Mouse (Mus musculus) lung, adult 2 months (tissue): ENCODE measurements around the gene Gstm5. TPM values are rescaled to one million over a fixed set of nuclear protein-coding genes. Genes with fewer than 3 reads are reported as not detected.
"Not testable (repeated sequence)": the region's sequence is repeated elsewhere in the genome, so short reads cannot be mapped to it uniquely, and the experiment has no call there.

Experiments used
- DNase-seq: peaks from one replicate; pipeline ENCODE4 v3.0.0; 2022
- H3K4me1 ChIP-seq: fragments of 200-500 bp; 2 replicates; pipeline ENCODE4 v1.6.1; 2011; ENCODE audit warnings: low read length; ENCODE audit not compliant: control insufficient read depth, insufficient read depth
- H3K4me3 ChIP-seq: fragments of 200-500 bp; replicated peaks from 2 replicates; pipeline ENCODE3; 2011; ENCODE audit warnings: low read depth, mild to moderate bottlenecking, control low read depth, low read length; ENCODE audit errors: extremely low read depth
- CTCF ChIP-seq: fragments of 200-500 bp; IDR thresholded peaks from 2 replicates; pipeline ENCODE4 v1.5.1; 2011; ENCODE audit warnings: mild to moderate bottlenecking, low read length, control low read depth; ENCODE audit not compliant: insufficient read depth
- POLR2A ChIP-seq: fragments of 200-500 bp; IDR thresholded peaks from 2 replicates; pipeline ENCODE4 v1.6.1; 2011; ENCODE audit warnings: low read depth, mild to moderate bottlenecking, control low read depth, low read length, borderline replicate concordance; ENCODE audit errors: extremely low read depth
- WGBS: fragments of 180-500 bp; shearing (Covaris S2); methylation state at CpG from one replicate; pipeline ENCODE4 v1.1.7; 2018; 5-methylcytosine and 5-hydroxymethylcytosine counted together
- polyA plus RNA-seq: library from polyadenylated mRNA; depleted of rRNA; stranded (reverse); fragments of >200 nt; gene quantifications from 2 replicates; pipeline ENCODE4 v1.2.3, GENCODE M21; 2012

The Gstm5 gene
- polyA plus RNA-seq, 1 experiment, result 15.3 TPM

DNA sequence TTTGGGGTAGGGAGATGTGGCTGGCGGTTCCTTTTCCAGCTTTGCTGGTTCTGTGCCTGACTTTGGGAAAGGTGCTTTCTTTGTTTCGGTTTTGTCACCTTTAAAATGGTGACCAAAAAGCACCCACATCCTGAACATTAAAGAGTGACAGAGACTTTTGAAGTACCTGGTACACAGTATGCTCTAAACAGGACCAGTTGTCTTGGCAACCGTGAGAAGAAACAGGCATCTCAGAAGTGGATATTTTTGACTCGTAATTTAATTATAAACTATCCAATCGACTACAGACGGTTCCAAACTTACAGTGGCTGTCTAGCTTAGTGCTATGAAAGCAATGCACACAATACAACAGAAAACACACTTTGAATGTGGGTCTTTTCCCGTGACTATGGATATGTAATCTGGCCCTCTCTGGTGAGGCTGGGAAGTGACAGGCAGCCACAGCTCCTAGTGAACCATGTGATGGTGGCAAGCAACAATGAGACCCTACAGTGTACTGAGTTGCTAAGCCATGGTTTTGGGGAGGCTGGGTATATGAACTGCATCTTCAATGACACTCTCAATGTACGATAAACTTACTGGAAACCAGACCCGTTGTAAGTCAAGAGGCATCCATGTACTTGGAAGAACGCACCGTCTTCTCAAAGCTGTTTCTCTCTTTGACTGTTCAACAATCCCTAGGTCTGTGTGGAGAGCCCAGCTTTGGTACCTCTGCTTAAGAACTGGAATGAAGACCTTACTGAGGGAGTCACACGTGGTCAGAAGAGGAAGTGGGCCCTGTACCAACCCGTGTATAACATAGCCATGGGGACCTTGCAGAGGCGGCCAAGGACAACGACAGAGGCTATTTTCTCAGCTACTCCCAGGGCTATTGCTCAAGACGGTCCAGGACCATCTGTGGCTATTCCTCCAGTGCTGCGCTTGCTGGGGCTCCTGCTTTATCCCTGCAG, 42.1 kb upstream of the Gstm5 start:
- TF ChIP-seq POLR2A (no peak), CTCF (no peak)
- Histone ChIP-seq H3K4me3 (no peak overlapping the region), H3K4me1 (peaks cover 2% of the 10 kb centered on the region; the same call in 1 of the 2 replicates)
- 76% methylated on average over 17 of the region's 17 CpGs for WGBS
- DNase-seq, result no peak

DNA sequence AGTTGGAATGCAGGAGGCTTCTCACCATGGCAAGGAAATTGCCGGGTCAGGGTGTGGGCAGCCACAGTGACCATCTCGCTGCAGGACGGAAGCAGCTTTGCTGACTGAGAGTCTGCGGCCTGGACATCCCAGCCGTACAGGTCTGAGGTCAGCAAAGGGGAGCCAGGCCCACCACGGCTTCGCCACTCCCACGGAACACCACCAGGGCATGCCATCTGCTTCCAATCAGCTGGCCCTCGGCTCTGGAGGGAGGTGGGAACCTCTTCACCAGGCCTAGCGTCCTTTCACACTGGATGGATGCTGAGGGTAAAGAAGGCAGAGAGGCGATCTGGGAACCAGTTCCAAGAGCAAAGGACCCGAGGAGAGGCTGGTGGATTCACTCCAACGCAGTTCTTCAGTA, 40.3 kb upstream of the Gstm5 start:
- Histone ChIP-seq H3K4me1 (no peaks in the 10 kb centered on the region; the same call in 1 of the 2 replicates), H3K4me3 (no peak overlapping the region)
- 87% methylated on average over 13 of the region's 13 CpGs for WGBS
- no peak for DNase-seq
- no peak for TF ChIP-seq CTCF
- no peak for TF ChIP-seq POLR2A

GRCm38 (mm10) chr3:107857646-107858045, 38.0 kb upstream of the Gstm5 start:
- Histone ChIP-seq H3K4me1 (peaks cover 5% of the 10 kb centered on the region), H3K4me3 (no peak overlapping the region)
- WGBS, result 49% methylated on average over 6 of the region's 6 CpGs
- TF ChIP-seq CTCF (no peak), POLR2A (no peak)
- no peak for DNase-seq

DNA sequence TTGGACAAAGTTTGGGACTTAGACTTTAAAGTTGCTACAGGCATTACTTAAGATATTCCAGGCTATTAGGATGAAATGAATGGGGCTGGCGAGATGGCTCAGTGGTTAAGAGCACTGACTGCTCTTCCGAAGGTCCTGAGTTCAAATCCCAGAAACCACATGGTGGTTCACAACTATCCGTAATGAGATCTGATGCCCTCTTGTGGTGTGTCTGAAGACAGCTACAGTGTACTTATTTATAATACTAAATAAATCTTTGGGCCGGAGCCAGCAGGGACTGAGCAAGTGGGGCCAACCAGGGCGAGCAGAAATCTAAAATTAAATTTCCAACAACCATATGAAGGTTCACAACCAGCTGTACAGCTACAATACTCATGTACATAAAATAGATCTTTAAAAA, 34.1 kb upstream of the Gstm5 start:
- peaks cover 10% of the 10 kb centered on the region for H3K4me1 ChIP-seq
- DNase-seq, H3K4me3 ChIP-seq: not testable (repeated sequence)
- 72% methylated on average over 5 of the region's 5 CpGs for WGBS

DNA sequence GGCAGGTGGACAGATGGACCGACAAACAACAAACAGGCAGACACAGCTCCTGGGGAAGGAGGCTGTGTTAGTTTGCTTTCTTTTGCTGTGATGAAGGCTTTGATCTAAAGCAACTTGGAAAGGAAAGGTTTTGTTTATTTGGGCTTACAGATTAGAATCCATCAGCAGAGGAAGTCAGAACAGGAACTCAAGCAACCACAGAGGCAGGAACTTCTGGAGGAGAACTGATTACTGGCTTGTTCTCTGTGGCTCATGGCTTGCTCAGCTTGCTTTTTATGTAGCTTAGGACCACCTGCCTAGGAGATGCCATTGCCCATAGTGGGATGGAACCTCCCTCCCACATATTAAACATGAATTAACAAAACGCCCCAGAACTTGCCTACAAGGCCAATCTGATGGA, 33.1 kb upstream of the Gstm5 start:
- Histone ChIP-seq H3K4me3 (no peak overlapping the region), H3K4me1 (peaks cover 10% of the 10 kb centered on the region)
- no peak for TF ChIP-seq CTCF
- no peak for TF ChIP-seq POLR2A
- no peak for DNase-seq
- 49% methylated on average over 2 of the region's 2 CpGs for WGBS

DNA sequence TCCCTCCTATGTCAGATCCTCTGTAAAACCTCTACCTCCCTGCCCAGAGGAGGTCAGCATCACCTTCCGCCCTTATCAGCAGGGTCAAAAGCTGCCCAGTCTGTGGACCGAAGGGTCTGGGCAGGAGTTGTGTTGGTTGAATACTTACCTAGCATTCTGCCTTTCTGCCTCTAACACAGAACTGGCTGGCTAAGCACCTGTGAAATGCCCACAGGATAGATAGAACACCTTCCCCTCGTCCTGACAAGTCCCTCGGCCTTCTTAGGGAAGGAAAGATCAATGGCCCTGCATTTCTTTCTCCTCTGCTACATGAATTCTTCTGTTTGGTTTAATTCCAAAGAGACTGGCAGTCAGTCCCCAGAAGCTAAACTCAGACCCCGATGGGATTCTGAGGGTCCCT, 32.1 kb upstream of the Gstm5 start:
- DNase-seq, result no peak
- TF ChIP-seq POLR2A (no peak), CTCF (no peak)
- H3K4me1 ChIP-seq, result peaks cover 10% of the 10 kb centered on the region
- H3K4me3 ChIP-seq, result no peak overlapping the region
- 85% methylated on average over 5 of the region's 5 CpGs for WGBS

GRCm38 (mm10) chr3:107863898-107864603, 31.6 kb upstream of the Gstm5 start:
- TF ChIP-seq POLR2A (no peak), CTCF (peak; percentile 78)
- peak; percentile 87 for DNase-seq
- WGBS, result 2% methylated on average over 2 of the region's 2 CpGs
- peaks cover 10% of the 10 kb centered on the region for H3K4me1 ChIP-seq
- no peak overlapping the region for H3K4me3 ChIP-seq

- no peak for DNase-seq
- 63% methylated on average over 10 of the region's 10 CpGs for WGBS
- TF ChIP-seq POLR2A, result no peak
- TF ChIP-seq CTCF, result no peak
- Histone ChIP-seq H3K4me3 (no peak overlapping the region), H3K4me1 (peaks cover 10% of the 10 kb centered on the region)
Observed at GRCm38 (mm10) chr3:107865364-107866091, 30.1 kb upstream of the Gstm5 start.

DNA sequence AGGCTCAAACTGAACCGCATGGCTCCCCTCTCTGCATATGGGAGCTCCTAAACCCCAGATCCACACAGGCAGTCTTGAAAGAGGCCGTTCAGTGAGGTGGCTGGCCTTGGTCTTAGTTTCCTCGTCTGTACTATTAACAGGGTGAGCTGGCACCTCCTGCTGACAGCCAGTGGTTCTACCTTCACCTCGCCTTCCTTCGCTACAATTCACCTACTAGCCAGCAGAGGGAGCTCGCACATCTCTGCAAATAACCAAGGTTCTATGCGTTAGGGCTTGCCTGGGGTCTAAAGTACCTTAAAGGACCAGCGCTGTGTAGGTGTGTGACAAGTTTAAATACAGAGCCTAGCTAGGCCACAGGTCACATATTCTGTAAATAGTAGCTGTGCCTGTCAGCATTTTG, 28.5 kb upstream of the Gstm5 start:
- WGBS, result 3% methylated on average over 8 of the region's 8 CpGs
- TF ChIP-seq POLR2A, result no peak
- TF ChIP-seq CTCF, result peak; percentile 99
- H3K4me3 ChIP-seq, result no peak overlapping the region
- H3K4me1 ChIP-seq, result peaks cover 8% of the 10 kb centered on the region
- peak; percentile 76 for DNase-seq

DNA sequence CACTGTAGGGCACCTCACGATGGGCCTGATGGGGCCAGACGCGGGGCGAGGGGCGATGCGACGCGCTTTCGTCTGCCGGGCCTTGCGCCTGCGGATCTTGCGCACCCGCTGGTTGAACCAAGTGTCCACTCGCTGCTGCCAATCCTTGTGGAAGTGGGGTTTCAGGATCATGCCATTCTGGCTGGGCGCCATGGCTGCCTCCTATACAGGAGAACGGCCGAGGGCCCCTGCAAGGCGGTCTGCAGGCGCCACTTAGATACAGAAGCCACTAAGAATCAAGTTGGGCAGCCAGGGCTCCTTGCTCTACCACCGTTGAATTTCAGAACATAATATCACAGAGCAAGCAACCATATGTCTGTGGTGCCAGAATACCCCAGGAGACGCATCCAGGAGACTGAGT, 27.2 kb upstream of the Gstm5 start:
- WGBS, result 93% methylated on average over 22 of the region's 22 CpGs
- Histone ChIP-seq H3K4me3 (no peak overlapping the region), H3K4me1 (peaks cover 2% of the 10 kb centered on the region; the same call in 1 of the 2 replicates)
- TF ChIP-seq POLR2A (no peak), CTCF (no peak)
- no peak for DNase-seq
